Mouse (Mus musculus) left cerebral cortex, postnatal 4 days (tissue): ENCODE data around the gene Ptpre. TPM values are rescaled to one million over a fixed set of nuclear protein-coding genes. Genes with fewer than 3 reads are reported as not detected.
"Not testable (repeated sequence)": the region's sequence is repeated elsewhere in the genome, so short reads cannot be mapped to it uniquely, and the experiment has no call there.

Experiments
- DNase-seq: peaks from one replicate; pipeline ENCODE4 v3.0.0-alpha.2; 2022
- intact Hi-C: fragments of 180-260 bp; cut with DNase I; formaldehyde crosslinking; loops from one replicate; pipeline ENCODE4 v1.15.1; 2025
- total RNA-seq, 2 experiments: library from RNA; stranded (reverse); gene quantifications; 2 replicates each; pipeline ENCODE4 v1.2.3; 2021

Gene Ptpre
- total RNA-seq, 2 experiments from 2014 or later, result 25.1 to 26.2 TPM

DNA sequence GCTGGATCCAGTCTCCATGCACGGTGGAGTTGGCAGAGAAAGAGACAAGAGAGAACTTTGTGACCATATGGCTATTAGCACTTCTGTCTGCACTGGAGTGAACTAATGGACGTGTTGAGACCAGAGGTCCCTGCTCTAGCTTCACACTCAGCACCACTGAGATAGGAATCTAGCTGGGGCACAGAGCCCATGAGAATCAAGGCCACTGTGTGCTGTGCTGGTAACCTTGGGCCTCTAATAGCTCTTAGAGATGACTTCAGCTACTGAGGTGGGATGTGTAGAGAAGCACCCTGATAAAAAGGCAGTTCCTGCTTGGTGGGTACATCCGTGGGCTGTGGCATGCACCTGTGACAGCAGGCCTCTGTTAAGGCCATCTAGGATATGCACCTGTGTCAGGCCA is 136.3 kb downstream of the Ptpre start:
- no peak for DNase-seq
- intact Hi-C loops, result no loop called here

DNA sequence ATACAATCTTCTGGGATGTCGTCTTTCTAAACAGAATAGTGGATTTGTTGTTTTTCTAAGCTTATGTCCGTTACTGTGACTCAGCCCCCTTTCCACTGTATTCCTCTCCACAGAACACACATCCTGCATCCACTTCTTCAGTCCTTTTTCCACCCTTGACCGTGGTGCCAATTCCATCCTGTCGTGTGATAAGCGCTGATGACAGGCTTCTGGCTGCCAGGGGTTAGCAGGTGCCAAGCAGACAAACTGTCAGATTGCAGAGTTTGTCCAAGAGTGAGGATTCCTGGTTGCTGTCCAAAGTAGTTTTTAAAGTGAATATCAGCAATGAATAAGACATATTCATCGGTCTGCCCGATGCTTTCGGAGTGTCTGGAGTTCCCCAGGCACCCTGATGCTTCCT is 139.4 kb downstream of the Ptpre start:
- intact Hi-C loops, result no loop called here
- DNase-seq, result peak; percentile 57

- intact Hi-C loops, result loop anchor here (10.0 kb wide), 1 partner anchor 54 kb away; no protein-coding TSS in a partner anchor
These were observed 143.1 kb downstream of the Ptpre start for GRCm38 (mm10) chr7:135680334-135680733.

DNA sequence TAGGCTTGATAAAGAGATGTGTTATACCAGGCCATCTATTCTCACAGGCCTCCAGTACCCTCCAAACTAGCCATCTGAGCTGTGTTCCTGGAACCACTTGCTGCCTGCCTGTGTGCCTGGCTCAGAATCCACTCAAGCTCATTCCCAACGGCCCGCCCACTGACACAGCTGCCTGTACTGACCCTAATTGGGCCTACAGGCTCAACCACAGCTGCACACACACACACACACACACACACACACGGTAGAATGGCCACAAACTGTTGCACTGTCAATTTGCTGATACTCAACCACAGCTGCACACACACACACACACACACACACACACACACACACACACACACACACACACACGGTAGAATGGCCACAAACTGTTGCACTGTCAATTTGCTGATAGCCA is 146.8 kb downstream of the Ptpre start:
- intact Hi-C loops, result loop anchor here (10.0 kb wide), 1 partner anchor 51 kb away; no protein-coding TSS in a partner anchor
- not testable (repeated sequence) for DNase-seq

More at GRCm38 (mm10) chr7:135680334-135680733, 143.1 kb downstream of the Ptpre start:
- DNase-seq, result peak; percentile 78

- DNase-seq, result no peak
- intact Hi-C loops, result loop anchor here (10.0 kb wide), 1 partner anchor 50 kb away; no protein-coding TSS in a partner anchor
These were observed 147.7 kb downstream of the Ptpre start for GRCm38 (mm10) chr7:135684938-135685337.

DNA sequence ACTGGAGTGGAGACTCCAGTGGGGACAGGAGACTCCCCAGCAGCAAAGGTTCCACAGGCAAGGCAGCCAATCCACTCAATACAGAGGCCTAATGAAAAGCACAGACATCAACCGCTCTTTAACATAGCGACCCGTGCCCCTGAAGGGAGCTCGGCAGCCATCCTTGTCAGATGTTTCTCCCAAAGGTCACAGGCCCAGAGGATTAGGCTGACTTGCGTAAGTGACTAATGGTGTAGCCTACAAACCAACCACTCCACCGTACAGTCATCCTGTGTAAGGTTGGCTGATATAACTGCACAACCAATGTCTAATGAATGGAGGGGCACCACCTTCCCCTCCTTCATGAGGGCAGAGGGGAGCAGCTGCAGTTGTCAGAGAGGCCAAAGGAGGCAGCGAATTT is 152.1 kb downstream of the Ptpre start:
- intact Hi-C loops, result loop anchor here (10.0 kb wide), 1 partner anchor 45 kb away; no protein-coding TSS in a partner anchor
- DNase-seq, result no peak

- DNase-seq, result no peak
- intact Hi-C loops, result no loop called here
These were observed 154.7 kb downstream of the Ptpre start for GRCm38 (mm10) chr7:135691941-135692340.

DNA sequence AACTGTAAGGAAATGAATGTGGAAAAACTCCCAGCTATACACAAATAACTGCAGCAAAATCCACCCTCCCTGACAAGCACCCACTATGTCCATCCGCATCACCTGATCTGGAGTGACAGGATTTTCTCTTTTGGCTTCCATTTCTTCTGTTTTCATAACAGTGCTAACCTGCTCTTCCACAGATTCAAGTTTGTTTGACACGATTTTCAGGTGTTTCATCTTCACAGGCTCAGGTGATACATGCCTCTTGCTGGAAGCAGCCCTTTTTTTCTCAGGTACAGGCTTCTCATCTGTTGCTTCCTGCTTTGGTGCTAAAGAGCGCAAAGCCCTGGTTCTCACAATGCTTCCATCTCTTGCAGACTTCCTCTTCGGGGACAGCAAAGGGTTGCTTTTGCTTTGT is 156.8 kb downstream of the Ptpre start:
- no peak for DNase-seq
- intact Hi-C loops, result no loop called here

DNA sequence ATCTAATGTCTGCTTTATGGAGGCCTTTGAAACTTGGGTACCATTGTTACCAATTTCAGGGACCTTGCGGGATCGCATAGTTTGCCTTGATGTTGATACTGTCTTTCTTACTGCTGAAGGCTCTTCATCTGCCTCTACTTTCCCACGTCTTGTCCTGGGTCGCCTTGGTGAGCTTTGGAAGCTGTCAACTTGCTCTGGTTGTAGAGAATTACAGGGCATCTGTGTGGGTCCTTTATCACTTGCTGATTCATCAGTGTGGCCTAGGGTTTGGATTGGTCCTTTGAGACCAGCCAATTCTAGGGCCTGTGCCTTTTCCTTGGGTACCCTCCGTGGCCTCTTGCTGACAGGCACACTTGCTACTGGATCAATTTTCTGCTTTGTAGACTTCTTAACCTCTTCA is 157.5 kb downstream of the Ptpre start:
- no peak for DNase-seq
- intact Hi-C loops, result no loop called here

DNA sequence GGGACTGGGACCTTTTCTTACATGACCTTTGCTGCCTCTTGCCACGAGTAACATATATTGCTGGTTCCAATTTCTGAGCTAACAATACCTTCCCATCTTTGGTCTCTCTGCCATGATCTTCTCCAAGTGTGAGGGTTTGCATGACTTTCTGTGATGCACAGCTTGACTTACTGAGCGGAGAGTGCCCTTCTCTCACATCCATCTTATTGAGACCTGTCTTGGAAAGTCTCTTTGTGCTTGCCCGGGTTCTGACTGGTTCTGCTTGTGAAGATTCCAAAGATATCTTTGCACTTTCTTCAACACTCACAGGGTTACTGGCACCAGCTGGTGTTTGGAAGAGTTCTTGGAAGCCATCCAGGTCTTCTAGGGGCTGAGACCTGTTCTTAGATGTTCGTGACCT is 158.8 kb downstream of the Ptpre start:
- intact Hi-C loops, result no loop called here

DNA sequence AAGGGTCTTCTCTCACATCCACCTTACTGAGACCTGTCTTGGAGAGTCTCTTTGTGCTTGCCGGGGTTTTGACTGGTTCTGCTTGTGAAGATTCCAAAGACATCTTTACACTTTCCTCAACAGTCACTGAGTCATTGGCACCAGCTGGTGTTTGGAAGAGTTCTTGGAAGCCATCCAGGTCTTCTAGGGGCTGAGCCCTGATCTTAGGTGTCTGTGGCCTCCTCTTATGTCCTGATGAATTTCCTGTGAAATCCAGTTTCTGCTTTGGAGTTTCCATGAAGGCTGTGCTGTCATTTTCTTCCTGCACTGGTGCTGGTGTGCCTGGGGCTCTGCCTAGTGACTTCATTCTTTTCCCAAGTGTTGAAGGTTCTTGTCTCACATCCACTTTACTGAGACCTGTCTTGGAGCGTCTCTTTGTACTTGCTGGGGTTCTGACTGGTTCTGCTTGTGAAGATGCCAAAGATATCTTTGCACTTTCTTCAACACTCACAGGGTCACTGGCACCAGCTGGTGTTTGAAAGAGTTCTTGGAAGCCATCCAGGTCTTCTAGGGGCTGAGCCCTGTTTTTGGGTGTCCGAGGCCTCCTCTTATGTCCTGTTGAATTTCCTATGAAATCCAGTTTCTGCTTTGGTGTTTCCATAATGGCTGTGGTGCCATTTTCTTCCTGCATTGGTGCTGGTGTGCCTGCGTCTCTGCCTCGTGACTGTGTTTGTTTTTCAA is 159.9 kb downstream of the Ptpre start:
- intact Hi-C loops, result not testable (repeated sequence)

More for the DNA sequence above, 158.8 kb downstream of the Ptpre start:
- DNase-seq, result no peak

GRCm38 (mm10) chr7:135698362-135698761 is 161.1 kb downstream of the Ptpre start:
- DNase-seq, result no peak
- intact Hi-C loops, result no loop called here

More for the DNA sequence above, 159.9 kb downstream of the Ptpre start:
- not testable (repeated sequence) for DNase-seq

DNA sequence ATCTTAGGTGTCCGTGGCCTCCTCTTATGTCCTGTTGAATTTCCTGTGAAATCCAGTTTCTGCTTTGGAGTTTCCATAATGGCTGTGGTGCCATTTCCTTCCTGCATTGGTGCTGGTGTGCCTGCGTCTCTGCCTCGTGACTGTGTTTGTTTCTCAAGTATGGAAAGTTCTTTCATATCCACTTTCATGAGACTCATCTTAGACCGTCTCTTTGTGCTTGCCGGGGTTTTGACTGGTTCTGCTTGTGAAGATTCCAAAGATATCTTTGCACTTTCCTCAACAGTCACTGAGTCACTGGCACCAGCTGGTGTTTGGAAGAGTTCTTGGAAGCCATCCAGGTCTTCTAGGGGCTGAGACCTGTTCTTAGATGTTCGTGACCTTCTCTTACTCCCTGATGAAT is 162.1 kb downstream of the Ptpre start:
- intact Hi-C loops, DNase-seq: not testable (repeated sequence)

DNA sequence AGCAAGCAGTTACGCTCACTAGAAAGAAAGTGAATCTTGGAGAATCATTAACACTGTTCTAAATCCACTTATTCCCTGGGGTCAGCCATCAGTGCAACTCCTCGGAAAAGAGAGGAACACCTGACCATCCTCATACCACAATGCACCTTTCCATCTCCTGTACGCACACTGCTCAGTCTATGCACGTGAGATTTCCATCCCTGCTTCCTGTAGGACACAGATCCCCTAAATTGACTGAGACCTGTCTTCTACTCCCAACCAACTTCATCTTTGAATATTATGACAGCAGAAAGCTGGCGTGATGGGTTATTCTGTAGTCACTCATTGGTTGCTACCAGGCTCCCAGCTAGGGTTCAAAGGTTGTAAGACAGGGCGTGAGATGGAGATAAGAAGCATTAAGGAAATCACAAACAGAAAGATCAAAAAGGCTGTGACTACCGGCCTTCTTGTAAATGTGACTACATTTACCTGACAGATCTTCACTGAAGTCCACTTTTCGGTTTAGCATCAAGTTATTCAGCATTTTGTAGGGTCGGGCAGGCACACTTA is 166.4 kb downstream of the Ptpre start:
- DNase-seq, result no peak
- intact Hi-C loops, result no loop called here

GRCm38 (mm10) chr7:135704251-135704650 is 167.0 kb downstream of the Ptpre start:
- intact Hi-C loops, result no loop called here
- DNase-seq, result no peak

DNA sequence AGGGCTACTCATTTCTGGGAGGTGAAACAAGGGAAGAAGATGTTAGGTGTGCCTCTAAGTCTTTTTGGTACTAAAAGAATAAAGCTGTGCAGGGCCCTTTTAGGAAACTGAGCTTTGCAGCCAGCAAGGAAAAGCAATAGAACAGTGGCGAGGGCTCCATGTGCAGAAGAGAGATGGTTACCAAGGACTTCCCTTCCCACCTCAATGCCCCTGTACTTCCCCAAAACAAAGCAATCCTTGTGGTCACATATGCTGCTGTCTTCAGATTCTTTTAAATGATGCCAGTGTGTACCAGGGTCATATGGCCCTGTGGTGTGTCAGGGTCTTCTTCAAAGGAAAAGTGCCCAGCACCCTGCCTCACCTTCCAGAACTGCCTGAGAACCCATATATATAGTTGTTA is 167.8 kb downstream of the Ptpre start:
- DNase-seq, result no peak
- intact Hi-C loops, result no loop called here

DNA sequence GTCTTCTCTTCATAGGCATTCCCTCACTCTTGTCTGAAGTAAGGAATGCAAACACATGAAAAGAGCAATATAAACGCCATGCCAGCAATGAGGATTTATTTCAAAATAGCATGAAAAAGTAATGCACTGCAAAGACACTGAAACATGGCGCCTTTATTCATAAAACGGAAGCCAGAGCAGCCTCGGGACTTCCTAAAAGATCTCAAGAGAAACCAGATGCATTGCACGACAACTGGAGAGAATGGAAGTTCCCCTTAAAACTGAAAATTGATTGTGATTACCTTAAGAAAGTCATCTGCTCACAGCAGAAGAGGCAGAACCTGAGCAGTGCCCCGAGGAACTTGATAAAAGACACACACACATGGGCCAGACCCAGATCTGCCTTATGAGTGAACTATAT is 168.5 kb downstream of the Ptpre start:
- no peak for DNase-seq

DNA sequence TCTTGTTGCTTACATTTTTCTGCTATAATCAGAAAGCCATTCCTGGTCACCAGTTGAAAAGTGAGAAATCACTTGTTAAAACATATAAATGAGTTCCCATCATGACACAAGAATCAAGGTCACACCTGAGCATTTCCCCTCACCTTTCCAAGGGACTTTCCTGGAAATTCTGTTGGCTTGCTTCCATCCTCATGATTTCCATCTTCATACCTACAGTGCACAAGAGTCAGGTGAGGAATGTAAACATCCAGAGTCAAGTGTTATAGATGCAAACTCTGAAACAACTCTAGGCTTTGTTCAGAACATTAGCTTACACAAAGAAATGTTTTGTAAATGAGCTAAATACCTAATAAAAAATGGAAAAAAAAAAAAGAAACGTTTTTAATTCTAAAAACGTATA is 173.4 kb downstream of the Ptpre start:
- intact Hi-C loops, result no loop called here
- DNase-seq, result no peak

More for the DNA sequence above, 168.5 kb downstream of the Ptpre start:
- intact Hi-C loops, result no loop called here

GRCm38 (mm10) chr7:135712534-135712933 is 175.3 kb downstream of the Ptpre start:
- intact Hi-C loops, result no loop called here
- DNase-seq, result no peak

GRCm38 (mm10) chr7:135713326-135713725 is 176.0 kb downstream of the Ptpre start:
- DNase-seq, result no peak
- intact Hi-C loops, result no loop called here

DNA sequence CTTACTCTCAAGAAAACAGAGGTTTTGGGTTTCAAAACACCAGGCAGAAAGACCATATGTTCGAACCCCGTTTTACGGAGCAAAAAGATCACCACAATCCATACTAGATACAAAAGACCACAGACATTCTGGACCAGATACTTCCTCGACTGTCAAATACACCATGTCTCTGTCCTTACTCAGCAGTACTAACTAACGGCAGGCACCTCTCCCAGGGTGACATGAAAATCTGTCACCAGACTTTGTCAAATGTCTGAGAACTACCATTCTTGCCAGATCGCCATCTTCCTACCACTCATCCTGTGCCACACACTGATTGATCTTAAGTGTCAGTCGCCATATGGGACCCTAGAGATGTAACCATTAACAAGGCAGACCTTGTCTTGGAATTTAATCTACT is 177.9 kb downstream of the Ptpre start:
- no peak for DNase-seq
- intact Hi-C loops, result no loop called here
